Mouse (Mus musculus): ENCODE measurements around the gene Dennd5a.

Gene Dennd5a

DNA sequence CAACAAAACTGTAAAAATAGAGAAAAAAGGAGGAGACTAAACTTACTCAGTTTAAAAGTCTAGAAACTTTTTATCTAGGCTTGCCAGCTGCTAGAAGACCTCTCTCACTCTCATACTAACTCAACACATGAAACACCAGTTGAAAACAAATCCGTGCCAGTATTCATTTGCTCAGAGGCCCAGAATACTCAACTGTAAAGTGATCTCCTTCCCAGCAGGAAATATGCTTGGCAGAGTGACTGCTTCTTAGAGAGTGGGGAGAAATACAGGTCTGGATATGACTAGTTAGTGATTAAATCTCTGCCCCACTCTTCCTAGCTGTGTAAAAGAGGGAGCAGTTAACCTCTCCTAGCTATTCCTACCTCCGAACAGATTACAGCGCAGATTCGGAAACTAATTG, 2.3 kb upstream of the Dennd5a start:
- no peak for DNase-seq

DNA sequence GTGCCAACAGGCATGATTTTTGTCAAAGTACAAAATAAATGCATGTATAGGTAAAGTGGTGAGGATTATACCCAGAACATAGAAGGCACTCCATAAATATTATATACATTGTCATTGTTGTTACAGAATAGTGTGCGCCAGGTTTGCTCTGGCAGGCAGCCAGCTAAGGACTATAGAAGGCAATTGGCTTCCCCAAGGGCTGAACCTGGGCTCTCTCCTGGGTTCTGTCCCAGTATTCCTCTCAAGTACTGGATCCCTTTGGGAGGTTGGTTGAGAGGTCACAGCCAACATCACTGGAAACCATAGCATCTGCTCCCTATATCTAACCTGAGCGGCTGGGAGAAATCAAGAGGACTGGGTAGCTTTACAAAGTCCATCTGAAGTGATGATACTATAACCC, 1.3 kb upstream of the Dennd5a start:
- peak; percentile 38 for DNase-seq

DNA sequence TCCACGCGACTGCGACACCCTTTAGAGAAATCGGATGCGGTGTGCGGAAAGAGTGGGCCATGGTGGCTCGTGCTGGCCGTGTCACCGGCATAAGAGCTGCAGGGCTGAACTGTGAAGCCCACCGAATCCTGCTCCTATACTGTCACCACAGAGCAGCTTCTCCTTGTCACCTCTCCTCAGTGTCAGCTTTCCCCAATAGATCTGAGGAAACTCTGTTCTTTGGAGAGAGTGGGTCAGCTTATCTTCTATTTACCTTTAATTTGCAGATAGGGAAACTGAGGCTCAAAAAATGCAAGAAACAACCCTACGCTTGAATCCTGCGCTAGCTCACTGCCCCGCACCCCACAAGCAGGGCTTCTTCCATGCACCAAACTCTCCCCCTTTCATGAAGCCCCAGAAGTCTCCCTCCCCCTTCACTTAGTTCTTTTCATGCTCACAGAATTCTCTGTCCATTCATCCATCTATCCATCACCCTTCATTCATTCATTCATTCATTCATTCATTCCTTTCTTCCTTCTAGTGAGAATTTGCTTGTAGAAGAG, 414 bp upstream of the Dennd5a start:
- DNase-seq, result no peak

DNA sequence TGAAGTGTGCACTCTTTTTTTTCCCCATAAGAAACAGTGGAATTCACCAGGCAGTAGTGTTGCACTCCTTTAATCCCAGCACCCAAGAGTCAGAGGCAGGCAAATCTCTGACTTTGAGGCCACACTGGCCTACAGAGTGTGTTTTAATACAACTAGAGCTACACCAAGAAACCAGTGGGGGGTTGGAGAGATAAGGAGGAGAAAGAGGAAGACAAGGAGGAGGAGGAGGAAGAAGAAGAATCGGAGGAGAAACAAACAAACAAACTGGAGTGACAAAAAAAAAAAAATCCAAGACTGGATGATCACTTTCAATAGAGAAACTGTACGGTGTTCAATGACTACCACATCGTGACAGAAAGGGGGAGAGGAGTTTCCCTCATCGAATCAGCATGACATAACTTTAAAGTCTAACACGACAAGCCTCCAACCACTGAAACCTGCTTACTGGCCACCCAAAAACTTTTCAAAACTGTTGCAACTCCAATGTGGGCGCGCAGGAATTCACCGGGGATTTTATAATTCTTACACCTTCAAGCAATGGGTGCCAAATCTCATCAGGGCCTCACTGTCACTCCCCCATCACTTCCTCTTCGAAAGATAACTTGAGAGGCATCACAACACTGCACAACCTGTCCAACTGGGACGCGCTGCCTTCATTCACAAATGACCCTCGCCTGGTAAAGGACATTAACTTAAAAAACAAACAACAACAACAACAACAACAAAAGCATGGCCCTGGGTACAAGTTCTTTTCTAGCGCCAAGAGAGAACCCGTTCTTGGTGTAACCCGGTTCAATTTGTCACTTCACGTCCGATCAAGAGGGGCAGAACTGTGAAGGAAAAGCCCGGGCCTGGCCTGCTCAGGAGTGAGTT, 1.2 kb downstream of the Dennd5a start:
- peak; percentile 16 for DNase-seq

DNA sequence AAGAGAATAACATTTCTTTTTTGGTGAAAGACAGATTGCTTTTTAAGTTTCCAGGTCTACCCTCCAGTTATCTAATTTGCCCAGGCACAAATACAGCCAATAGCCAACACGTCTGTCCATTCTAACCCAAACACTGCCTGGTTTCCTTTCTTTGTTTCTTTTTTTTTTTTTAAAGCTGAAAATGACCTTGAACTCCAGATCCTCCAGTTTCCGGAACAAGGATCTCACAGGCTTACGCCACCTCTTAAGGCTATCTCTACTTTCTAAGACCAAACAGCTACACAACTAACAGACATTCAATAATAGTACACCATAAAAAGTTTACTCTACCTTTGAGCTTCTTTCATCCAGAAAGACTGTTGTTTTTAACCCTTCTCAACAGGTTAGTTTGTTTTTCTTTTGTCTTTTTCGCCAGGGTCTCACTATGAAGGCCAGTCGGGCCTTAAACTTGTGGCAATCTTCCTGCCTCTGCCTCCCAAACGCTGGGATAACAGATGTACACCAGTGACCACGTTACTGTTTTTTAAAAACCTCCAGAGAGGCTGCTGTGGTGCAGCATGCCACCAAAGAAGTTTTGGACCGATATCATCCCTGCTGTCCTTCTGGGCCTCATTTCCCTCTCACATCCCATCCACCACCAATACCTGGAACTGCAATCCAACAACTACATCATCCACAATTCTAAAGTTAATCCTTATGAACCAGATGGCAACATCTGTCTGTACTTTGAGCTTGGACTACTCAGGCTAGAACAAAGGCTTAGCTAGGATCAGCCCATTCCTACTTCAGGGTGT, 2.1 kb downstream of the Dennd5a start:
- no peak for DNase-seq

DNA sequence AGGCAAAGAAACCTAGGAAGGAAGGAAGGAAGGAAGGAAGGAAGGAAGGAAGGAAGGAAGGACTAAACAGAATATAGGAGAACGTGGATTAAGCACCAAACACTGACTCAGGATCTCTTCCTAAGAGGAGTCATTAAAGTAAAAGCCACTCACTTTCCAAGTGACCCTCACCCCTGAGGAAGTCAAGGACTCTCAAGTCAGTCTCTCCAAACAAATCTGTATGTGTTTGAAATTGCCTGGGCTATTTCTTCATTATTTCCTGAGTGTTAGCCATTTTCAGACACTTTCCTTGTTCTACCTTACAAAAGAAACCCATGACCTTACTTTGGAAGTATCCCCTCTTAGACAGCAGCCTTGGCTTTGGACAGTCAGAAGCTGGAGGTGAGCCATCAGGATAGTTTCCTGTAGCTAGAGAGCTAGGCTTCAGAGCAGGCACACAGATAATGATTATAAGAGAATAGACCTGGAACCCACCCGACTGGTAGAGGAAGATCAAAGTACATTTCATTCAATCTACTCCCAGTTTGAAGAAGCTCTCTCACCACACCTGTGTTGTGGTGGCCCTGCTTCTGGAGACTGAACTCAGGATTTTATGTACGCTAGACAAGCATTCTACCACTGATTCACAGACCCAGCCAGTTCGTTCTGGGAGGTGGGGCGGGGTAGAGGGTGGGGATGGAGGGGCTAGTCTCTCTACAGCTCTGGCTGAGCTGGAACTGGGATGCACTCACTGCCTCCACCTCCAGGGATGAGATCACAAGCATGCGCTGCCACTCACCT, 5.5 kb downstream of the Dennd5a start:
- no peak for DNase-seq

DNA sequence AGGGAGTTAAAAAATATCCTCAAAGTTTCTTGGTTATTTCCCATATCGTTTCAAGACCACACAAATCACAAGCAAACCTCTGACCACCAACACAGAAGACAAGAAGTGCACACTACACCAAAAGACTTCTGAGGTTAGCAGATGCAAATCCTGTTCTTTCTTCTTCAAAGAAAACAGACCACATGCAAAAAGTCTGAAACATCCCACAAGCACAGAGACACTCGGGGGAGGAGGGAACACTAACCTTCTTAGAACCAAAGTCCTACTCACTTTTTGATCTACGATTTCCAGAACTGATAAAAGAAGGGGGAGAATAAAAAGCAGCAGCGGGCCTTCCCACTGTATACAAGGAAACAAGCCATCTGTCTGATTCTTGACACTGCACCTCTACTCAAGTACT, 9.0 kb downstream of the Dennd5a start:
- no peak for DNase-seq

DNA sequence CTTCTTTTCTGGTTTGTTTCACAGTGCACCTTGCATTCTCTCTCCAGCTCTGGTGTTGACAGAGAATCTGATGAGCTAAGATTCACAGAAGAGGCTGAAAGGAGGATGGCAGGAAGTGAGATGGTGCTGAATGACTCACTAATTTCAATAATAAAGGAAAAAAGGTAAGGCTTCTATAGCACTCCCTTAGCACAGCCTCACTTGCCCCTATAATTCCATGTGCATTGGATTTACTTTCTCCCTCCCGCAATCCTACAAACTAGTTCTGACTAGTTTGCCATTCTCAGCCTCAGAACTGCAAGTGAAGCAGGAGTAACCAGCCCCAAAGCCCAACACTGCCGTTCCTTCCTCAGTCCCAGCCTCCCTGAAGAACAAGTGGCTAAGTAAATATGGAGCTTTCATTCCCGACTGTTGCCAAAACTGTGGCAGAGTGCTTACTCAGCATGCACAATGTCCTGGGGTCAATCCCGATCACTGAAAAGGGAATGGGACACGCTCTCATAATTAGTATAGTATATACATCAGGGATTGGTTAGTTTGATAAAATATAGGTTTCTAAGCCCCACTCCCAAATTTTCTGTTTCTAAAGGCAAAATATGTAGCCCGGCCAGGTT, 15.7 kb downstream of the Dennd5a start:
- no peak for DNase-seq

DNA sequence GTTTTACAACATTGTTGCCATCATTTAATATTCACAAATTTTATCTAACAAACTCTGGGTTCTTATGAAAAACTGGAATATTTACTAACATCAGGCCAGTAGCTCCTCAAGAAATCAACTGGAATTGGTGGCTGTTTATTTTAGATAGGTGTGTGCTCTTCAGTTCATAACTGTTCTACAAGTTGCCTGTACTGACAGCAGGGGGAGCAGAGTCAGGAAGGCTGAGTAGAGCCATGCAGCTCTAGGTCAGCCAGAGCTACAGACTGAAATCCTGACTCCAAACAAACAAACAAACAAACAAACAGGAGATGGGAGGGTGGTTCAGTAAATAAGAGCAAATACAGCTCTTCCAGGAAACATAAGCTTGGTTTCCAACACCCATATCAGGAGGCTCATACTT, 30.6 kb downstream of the Dennd5a start:
- DNase-seq, result no peak

DNA sequence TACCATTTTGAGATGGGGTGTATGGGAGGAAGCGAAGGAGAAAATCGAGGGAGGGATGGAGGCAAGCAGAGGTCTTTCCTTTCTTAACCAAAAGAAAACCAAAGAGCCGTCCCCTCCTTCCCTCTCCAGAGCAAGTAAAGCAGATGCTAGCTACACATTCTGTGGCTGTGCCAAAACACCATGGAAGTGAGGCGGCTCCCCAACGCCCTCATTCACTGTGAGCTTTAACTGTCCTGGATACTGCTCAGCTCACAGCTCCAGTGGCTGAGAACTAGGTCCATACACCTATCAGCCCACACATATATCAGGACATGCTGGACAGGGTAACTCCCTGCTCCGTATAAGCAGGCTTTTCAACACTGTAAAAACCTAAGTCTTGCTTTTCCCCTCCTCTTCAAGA, 31.9 kb downstream of the Dennd5a start:
- peak; percentile 18 for DNase-seq

DNA sequence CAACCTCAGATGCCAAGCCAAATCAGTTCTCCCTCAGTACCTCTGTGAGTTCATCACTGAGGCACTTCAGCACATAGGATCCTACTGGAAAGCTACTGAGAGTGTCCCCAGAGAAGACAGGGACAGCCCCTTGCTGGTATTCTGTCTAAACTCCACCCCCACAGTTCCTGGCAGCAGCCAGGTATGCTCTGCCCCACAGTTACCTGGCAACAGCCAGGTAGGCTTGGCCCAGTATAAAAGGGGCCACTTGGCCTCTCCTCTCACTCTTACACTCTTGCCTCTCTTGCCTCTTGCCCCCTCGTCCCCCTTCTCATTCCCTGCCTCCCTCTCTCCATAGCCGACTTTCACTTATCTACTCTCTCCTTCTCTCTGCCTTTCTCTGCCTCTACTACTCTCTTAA, 35.3 kb downstream of the Dennd5a start:
- DNase-seq, result no peak

DNA sequence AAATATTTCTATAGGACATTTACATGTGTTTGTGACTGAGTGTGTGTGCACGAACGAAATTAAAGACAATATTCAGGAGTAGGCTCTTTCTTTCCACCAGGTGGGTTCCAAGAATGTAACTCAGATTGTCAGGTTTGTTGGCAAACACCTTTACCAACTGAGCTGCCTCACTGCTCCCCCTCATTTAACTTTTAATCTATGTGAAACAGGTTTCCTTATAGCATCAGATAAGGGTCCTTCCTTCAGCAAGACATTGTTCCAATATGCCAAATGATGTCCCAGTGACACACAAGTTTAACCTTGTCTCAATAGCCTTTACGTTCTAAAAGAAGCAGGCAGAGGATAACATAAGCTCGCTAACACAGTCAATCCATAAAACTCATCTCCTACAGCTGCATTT, 37.4 kb downstream of the Dennd5a start:
- DNase-seq, result no peak

DNA sequence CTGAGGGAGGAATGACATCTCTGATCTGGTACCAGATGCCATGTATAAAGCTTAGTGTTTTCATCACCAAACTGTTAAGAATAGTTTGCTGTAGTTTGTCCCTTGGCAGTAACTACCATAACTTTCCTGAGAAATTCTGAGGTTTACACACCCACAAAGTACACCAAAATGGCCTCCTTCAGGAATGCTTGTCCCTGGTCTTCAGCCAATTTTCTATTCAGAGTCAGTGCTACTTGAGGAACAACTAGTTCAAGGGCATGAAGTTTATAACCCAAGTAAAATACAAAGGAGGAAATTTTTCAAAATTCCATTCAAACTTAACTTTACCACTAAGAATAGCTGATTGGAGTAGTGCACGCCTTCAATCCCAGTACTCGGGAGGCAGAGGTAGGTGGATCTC, 54.1 kb downstream of the Dennd5a start:
- DNase-seq, result no peak

DNA sequence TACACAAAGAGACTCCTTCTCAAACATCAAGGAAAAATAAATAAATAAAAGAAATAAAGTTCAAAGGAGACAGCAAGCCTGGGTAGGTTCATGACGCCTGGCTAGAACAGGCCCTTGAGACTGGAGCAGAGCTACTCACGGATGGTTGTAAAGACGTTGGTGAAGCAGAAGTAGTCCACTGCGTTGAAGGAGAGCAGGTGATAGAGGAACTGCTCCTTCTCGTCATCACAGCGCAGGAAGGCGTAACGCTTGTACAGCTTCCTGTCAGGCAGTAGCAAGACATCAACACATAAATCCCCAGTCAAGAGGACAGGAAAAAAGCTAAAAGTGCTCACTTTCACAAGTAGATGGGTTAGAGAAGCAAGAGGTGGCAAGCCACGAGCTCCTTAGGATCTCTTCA, 59.3 kb downstream of the Dennd5a start:
- no peak for DNase-seq

DNA sequence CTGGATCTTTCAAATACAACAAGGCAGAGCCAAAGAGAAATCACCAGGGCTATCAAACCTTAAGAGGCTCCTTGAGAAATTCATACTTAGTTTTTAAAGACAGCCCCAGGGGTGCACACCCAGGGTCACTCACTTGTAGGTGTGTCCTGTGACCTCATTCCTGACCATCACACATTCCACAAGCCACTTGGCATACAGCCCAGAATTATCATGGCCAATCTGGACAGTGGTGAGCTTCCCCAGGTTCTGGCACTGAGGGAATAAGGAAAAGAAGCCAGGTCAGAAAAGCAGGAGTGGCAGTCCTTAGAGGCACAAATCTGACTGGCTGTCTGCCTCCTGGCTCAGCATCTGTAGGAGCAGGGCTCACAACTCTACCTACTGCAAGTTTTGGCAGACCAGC, 61.4 kb downstream of the Dennd5a start:
- no peak for DNase-seq

DNA sequence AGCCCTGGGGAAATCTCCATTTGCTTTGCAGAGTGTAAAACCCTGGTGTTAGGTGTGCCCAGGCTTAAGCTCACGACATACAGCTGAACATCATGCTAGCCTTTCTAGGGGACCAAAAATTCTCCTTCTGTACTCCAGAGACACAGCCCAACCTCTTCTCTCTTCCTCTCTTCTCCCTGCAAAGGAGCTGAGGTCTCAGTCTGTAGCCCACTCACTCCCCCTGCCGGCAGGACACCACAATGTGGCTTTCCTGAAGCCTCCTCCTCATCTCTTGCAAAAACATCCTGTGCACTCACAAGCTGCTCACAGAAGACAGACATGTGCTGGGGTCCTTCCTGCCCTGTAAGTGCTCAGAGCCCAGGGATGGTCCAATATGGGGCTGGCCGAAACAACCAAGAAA, 67.7 kb downstream of the Dennd5a start:
- DNase-seq, result peak; percentile 83

DNA sequence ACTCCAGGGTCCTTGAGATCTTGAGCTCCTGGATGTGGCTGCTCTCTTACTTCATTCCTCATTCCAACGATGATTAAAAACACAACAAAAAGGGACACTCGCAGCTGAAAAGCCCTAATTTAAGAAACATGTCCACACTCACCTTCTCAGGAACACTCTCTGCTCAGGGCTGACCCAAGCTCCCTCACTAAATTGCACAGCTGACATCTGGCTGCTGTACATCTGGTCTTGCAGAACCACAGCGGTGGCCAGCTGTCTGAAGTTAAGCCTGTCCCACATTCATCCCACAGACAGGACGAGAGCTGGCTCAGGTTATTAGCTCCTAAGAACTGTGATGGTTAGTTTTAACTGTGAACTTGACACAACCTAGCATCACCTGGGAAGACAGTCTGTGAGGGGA, 68.5 kb downstream of the Dennd5a start:
- DNase-seq, result no peak

DNA sequence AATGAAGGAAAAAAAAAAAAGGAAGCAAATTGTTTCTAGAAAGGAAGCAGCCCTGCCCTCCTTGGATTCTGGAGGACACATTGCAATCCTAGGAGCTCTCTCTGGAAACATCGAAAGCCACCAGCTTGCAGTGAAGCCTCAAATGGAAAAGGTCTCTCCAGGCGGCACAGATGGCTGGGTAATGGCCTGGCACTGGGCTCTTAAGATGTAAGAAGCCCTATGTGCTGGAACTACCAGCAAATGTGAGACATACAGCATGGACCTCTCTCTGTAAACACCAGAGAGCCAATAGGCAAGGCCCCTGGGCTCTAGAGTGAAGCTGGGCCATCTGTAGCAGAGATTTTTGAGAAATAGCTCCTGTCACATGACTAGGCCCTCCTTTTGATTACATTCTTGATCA, 70.0 kb downstream of the Dennd5a start:
- no peak for DNase-seq

DNA sequence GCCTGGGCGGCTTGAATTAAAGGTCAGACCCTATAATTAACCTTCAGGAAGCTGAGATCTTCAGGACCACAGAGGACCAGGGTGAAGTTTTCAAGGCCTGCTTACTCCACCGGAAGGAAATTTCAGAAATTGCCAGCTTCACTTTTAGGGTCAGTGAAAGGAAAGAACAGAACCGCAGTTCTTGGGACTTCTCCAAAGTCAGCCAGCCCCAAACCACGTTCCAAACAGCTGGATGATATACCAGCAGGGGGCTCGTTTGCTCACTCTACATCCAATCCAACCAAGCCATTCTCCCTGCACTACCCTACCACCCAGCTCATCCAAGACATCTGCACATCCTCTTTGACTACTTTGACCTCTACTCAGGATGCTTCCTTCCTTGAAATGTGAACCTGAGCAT, 71.0 kb downstream of the Dennd5a start:
- DNase-seq, result no peak

DNA sequence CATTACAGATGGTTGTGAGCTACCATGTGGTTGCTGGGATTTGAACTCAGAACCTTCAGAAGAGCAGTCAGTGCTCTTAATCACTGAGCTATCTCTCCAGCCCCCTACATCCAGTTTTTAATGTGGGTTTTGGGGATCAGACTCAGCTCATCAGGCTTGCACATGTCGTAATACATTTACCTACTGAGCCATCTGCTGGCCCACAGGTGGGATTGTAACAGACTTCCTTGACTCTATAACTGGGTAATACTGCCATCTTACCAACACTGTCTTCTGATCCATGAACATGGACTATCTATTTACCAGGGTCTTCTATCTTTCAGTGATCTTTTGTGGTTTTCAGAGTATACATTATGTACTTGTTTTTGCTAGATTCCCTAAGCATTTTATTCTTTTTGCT, 74.0 kb downstream of the Dennd5a start:
- no peak for DNase-seq

DNA sequence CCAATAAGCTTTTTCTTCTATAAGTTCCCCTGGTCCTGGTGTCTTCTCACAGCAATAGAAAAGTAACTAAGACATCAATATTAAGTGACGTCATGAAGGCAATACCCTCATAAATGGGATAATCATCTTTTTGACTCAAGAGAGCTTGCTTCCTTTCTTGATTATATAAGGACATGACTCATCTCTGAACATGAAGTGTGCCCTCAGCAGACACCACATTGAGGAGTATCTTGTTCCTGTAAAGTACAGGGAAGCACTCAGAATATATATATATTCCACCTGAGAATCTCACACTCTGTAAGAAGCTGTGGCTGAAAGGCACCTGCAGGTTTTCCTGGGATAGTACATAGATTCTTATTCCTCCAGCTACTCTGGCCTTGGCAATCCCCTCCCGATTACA, 77.7 kb downstream of the Dennd5a start:
- DNase-seq, result no peak

DNA sequence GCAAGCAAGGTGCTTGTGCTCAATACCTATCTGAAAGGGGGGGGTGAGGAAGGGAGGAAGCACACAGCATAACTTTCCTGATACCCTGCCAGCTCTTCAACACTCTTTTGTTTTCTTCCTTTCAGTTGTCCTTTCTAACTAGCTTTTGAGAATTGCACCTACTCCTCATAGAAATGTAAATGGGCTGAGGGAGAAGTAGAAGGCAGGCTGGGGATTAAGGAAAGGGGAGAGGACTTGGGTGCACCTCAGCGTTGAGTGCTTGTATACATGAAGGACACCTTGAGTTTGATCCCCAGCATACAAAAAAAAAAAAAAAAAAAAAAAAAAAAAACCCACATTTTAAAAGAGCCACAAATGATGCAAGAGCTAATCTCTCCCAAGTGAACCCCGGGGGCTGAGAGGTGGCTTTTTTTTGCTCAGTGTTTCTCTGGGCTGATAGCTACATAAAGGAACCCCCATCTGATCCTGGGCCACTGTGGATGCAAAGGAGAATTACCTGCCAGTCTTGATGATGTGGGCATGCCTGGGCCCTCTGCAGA, 78.6 kb downstream of the Dennd5a start:
- no peak for DNase-seq

DNA sequence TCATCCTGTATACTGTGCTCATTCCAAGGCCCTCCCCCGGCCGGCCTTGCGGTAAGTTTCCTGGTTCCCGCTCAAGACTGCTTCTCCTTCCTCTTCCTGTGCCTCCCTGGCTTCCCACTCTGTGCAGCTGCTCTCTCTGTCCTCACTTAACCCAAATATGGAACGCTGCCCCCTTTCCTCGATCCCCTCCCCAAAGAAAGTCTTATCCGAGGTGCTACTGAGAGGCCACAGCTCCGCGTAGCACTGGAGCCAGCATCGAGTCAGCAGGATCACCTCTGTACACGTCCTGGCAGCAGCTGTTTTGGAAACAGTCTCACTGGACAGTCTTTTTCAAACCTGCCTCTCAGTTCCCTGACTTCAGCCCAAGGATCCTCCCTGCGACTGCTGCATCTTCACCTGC, 81.1 kb downstream of the Dennd5a start:
- DNase-seq, result no peak
